Mouse (Mus musculus) erythroblast, adult 5-6 weeks (primary cell): ENCODE measurements around the gene Hmcn2. TPM values are rescaled to one million over a fixed set of nuclear protein-coding genes. Genes with fewer than 3 reads are reported as not detected.

Source experiments
- ATAC-seq: replicated peaks from 2 replicates; pipeline ENCODE4 v1.8.0; 2016; ENCODE audit warnings: moderate number of reproducible peaks, mild to moderate bottlenecking, moderate TSS enrichment, inconsistent platforms; ENCODE audit not compliant: poor library complexity, low FRiP score, severe bottlenecking
- total RNA-seq, 2 experiments: library from RNA; stranded (forward) in 1 of 2; stranded (reverse) in 1 of 2; fragments of 150-400 nt in 1 of 2; fragments of 200-764, 138-1000 nt in 1 of 2; gene quantifications; 2 replicates each; pipeline versions ENCODE4 v1.2.3 to v1.2.4; 2015 to 2017; ENCODE audit warnings: low replicate concordance in 2 of 2

Gene Hmcn2
- total RNA-seq, 2 experiments from 2014 or later = not detected

DNA sequence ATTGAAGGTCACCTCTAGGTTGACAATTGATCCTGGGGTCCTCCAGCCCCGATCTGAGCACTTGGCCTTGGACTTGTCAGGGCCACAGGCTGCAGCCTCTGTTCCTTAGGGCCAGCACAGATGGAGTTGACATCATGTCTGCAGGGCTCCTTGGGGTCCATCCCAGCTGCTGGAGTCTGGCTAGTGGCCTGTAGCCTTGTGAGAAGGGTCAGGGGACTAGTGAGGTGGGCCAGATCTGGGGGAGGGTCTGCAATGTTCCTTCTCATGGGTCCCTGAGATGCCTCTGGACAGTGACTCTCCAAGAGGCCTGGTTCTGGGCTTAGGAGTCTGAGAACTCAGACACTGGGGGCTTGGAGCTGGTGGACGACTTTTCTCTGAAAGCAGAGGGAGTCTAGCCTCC, 63.3 kb downstream of the Hmcn2 start:
- no peak for ATAC-seq

- peak; percentile 73 for ATAC-seq
Measured at GRCm38 (mm10) chr2:31381292-31381846, 67.2 kb downstream of the Hmcn2 start.

GRCm38 (mm10) chr2:31382952-31383351, 68.7 kb downstream of the Hmcn2 start:
- 0 out of 2 replicates have a peak, but pooled peaks have one; percentile 47 for ATAC-seq

DNA sequence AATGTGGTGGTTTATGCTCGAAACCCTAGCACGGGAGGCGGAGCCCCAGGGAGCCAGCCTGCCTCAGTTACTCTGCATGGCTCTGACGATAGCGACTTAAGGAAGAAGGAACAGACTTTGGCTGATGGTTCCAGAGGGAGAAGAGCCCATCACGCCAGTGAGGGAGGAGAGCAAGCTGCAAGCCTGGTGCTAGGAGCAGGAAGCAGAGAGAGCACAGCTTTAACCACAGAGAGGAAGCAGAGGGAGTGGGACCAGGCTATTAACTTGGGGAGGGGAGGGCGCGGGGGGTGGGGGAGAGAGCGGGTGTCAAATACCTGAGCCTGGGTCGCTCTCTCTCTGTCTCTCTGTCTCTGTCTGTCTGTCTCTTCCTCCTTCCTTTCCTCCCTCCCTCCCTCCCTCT, 102.8 kb downstream of the Hmcn2 start:
- ATAC-seq = no peak

GRCm38 (mm10) chr2:31418021-31418420, 103.8 kb downstream of the Hmcn2 start:
- ATAC-seq = no peak

DNA sequence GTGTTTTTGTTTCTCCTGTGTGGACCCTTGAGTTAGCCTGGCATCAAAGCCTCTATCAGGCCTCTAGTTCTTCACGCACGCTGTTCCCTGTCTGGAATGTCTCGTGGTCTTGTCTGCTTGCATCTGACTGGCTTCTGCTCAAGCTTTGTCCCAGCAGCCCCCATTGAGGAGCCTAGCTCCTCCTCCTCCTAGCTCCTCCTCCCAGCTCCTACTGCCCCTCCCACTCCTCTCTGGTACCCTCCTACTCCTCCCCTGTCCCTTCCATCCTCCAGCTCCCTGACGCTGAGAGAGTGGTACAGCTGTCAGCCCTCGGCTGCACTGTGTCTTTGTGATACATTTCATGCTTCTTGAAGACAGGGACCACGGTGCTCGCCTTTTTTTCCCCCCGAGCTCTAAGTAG, 104.4 kb downstream of the Hmcn2 start:
- ATAC-seq = no peak

DNA sequence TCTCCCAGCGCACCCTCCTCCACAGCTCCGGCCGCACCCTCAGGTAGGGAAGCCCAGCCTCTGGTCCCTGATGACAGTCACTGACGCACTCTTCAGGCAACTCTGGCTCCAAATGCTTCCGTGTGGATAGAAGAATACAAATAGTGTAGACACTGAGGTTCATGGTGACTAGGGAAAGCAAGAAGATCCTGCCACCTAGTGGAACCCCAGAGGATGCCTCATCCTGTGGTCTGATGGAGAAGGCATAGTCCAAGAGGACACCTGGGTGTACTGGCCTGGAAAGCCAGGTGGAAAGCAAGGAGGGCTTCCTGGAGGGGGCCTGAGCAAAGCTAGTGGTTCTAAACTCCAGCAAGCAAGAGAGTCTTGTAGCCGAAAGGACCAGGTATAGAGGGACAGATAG, 106.7 kb downstream of the Hmcn2 start:
- ATAC-seq = no peak

GRCm38 (mm10) chr2:31422576-31422975, 108.4 kb downstream of the Hmcn2 start:
- no peak for ATAC-seq

GRCm38 (mm10) chr2:31431477-31431876, 117.3 kb downstream of the Hmcn2 start:
- ATAC-seq = no peak

DNA sequence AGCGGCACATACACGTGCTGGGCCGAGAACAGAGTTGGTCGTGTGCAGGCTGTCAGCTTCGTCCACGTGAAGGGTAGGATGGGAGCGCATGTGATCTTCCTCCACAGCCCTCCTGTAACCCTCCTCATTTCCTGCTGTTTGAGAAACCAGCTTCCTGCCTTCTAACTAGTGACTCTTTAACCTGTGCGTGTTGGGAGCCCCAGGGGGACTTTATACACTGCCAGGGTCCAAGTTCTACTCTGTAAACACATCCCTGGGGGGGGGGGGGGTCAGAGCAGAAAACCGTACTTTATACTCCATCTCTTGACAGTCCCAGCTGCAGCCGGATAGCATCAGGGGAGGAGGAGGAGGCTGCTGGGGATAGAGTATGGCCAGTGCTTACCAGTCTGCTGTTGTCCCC, 120.5 kb downstream of the Hmcn2 start:
- no peak for ATAC-seq

DNA sequence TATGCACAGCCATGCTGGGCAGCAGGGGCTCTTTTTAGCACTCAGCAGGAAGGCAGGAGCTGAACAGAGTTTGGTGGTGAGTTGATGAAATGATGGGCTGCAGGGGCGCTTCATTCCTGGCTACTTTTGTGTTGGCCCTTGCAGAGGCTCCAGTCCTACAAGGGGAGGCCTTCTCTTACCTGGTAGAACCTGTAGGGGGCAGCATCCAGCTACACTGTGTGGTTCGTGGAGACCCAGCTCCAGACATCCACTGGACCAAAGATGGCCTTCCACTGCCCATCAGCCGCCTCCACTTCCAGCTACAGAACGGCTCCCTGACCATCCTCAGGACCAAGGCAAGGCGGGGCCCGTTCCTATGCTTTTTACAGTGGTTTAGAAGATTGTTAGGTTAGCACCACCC, 121.4 kb downstream of the Hmcn2 start:
- ATAC-seq = no peak; the same call in 1 of the 2 replicates

DNA sequence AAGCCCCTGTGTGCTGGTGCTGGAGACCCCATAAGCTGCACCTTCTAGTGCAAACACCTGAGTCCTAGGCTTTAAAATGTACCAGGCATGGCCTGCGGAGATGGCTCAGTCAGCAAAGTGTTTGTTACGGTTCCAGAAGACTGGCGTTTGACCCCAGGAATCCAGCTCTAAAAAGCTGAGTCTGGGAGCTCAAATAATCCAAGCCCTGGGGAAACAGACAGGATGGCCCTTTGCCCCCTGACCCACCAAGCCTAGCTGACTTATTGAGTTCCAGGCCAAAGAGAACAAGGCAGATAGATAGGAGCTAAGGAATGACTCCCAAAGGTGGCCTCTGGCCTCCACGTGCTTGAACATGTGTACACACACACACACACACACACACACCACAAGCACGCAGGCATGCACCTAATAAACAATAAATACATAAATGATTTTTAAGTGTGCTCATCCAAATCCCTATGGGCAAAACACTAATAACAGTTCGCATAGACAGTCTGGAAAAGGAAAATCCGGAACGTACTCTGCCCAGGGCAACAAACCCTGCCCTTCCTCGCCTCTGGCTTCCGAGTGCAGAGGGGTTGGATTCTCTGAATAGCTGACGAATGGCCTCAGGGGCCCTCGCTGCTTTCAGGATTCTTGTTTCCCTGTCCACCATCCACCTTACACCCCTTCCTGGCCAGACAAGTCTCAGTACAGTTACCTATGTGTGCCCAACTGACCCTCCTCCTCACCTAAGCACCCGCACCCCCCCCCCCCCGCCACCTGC, 123.4 kb downstream of the Hmcn2 start:
- ATAC-seq = no peak

- ATAC-seq = no peak
Measured at GRCm38 (mm10) chr2:31439576-31439975, 125.4 kb downstream of the Hmcn2 start.

GRCm38 (mm10) chr2:31442480-31443160, 128.4 kb downstream of the Hmcn2 start:
- ATAC-seq = no peak

DNA sequence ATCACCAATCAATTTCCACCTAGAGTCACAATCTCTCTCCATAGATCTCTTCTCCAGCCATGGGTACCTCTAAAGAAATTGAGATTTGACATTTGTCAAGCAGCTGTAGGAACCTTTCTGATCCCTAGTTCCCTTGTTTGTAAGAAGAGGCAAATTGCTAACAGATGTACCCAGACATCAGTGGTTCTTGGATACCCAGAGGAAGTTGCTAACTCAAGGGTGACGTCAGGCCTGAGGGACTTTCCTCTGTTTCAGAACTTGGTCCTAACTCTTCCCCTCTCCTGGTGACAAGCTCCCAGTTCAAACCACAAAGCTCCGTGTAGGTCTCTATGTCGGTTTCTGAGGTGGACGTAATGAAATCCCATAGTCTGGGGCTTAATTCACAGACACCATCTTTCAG, 131.8 kb downstream of the Hmcn2 start:
- ATAC-seq = no peak

DNA sequence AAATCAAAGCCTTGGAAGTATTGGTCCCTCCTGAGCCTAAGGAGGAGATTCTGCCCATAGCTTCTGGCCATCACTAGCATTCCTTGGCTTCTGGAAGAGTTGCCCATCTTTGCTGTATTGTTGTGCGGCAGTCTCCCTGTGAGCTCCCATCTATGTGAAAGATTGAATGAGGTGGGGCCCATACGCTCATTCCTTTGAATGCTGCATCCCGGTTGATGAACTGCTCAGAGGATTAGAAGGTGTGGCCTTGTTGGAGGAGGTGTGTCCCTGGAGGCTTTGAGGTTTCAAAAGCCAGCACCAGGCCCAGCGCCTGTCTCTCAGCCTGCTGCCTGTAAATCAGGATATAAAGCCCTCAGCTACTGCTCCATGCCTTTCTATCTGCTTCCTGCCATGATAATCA, 132.2 kb downstream of the Hmcn2 start:
- ATAC-seq = no peak

DNA sequence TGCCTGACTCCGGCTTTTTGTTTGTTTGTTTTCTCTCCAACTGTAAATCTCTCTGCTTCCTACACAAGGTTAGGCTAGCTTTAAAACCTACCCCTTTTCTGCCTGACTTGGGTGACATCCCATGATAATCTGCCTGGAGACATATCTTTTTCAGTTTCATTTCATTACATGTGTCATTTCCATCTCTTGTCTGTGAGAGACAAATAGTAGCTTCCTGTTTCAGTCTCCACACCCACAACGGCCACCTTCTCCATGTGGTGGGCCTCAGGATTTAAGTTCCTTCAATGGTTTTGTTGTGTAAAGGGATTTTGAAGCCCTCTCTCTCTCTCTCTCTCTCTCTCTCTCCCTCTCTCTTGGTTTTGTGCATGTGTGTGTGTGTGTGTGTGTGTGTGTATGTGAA, 133.3 kb downstream of the Hmcn2 start:
- no peak for ATAC-seq

GRCm38 (mm10) chr2:31448756-31449440, 134.7 kb downstream of the Hmcn2 start:
- no peak for ATAC-seq

- ATAC-seq = no peak
Measured at GRCm38 (mm10) chr2:31449441-31449815, 135.2 kb downstream of the Hmcn2 start.

- no peak for ATAC-seq
Measured at GRCm38 (mm10) chr2:31449902-31450301, 135.7 kb downstream of the Hmcn2 start.

- ATAC-seq = no peak
Measured at GRCm38 (mm10) chr2:31450661-31451060, 136.4 kb downstream of the Hmcn2 start.
